ENCODE assay signal across 20 mouse cellular contexts in the genomic region with DNA sequence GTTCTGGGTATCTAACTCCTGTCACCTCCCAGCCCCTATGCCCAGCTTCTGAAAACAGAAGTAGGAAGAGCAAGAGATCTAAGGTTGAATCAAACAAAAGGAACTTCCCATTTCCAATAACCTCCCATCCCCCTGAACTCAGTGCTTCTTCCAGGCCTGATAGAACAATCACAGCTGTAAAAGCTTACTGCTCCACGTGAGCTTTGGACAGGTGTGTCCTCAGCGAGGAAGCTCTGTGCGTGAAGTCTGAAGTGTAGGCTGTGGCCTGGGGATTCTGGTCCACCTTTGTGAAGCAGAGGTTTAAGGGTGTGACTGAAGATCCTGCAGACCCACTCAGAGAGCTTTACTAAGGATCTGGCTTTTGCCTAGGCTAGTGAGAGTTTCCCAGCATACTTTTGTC.
"Had no signal": no experiment of that assay in that cellular context is flagged by ENCODE, and none has a peak within 500 bp of the region (broad histone marks: within the 10 kb centered on the region; RNA-seq: fewer than 3 reads in every experiment).

No protein-coding gene starts in this region.

- H3K27ac ChIP-seq: kidney, postnatal 0 days; limb, embryonic 10.5 days; limb, embryonic 13.5 days; liver, embryonic 12.5 days; liver, embryonic 15.5 days; lung, embryonic 15.5 days; midbrain, embryonic 13.5 days; neural tube, embryonic 13.5 days had no signal

- H3K4me3 ChIP-seq: limb, embryonic 10.5 days; limb, embryonic 13.5 days; liver, embryonic 12.5 days; liver, embryonic 15.5 days; lung, embryonic 15.5 days; midbrain, embryonic 13.5 days; myocyte; neural tube, embryonic 13.5 days had no signal

- H3K27me3 ChIP-seq: limb, embryonic 13.5 days; liver, embryonic 12.5 days; liver, embryonic 15.5 days; lung, embryonic 15.5 days; midbrain, embryonic 13.5 days; neural tube, embryonic 13.5 days had no signal

- ATAC-seq: inflammation-experienced regulatory T-cells, adult 6 months; liver, embryonic 12.5 days; midbrain, embryonic 13.5 days; midbrain, embryonic 16.5 days had no signal

- H3K9ac ChIP-seq: limb, embryonic 13.5 days; liver, embryonic 12.5 days; liver, embryonic 15.5 days; lung, embryonic 15.5 days; midbrain, embryonic 13.5 days; neural tube, embryonic 13.5 days had no signal

- H3K36me3 ChIP-seq: limb, embryonic 10.5 days; limb, embryonic 13.5 days; liver, embryonic 12.5 days; liver, embryonic 15.5 days; lung, embryonic 15.5 days; midbrain, embryonic 13.5 days; neural tube, embryonic 13.5 days had no signal

- H3K4me2 ChIP-seq: limb, embryonic 13.5 days; liver, embryonic 12.5 days; liver, embryonic 15.5 days; lung, embryonic 15.5 days; midbrain, embryonic 13.5 days; neural tube, embryonic 13.5 days had no signal

- H3K4me1 ChIP-seq: liver, embryonic 12.5 days; liver, embryonic 15.5 days; midbrain, embryonic 13.5 days; neural tube, embryonic 13.5 days had no signal

- H3K9me3 ChIP-seq: limb, embryonic 10.5 days; limb, embryonic 13.5 days; liver, embryonic 12.5 days; liver, embryonic 15.5 days; lung, embryonic 15.5 days; midbrain, embryonic 13.5 days; neural tube, embryonic 13.5 days had no signal

- DNase-seq: kidney, adult 18-20 months; kidney, adult 9 months; kidney, postnatal 36 days; liver; lung, adult 18-20 months; lung, postnatal 10 days; lung, postnatal 4 days; thymus, adult 18-20 months; thymus, postnatal 36 days had no signal
